Mouse (Mus musculus): ENCODE measurements around the gene 1700001F09Rik. TPM values are rescaled to one million over a fixed set of nuclear protein-coding genes. Genes with fewer than 3 reads are reported as not detected.

1700001F09Rik gene
- polyA plus RNA-seq, 1 experiment from 2014 or later: not detected

Other genes starting within 250 kb of the 1700001F09Rik start
- gene Gm8104, start 247.2 kb downstream of the 1700001F09Rik start, polyA plus RNA-seq (2015; fragmentation: Nextera tagmentation; extraction: Ambion mirVana): not detected in 2 replicates
- gene Gm7233, start 167.9 kb downstream of the 1700001F09Rik start, polyA plus RNA-seq (2015; fragmentation: Nextera tagmentation; extraction: Ambion mirVana): not detected in 2 replicates
- not detected in 2 replicates for gene Gm8122, start 112.5 kb downstream of the 1700001F09Rik start, polyA plus RNA-seq (2015; fragmentation: Nextera tagmentation; extraction: Ambion mirVana)
- not detected in 2 replicates for gene Gm8126, start 89.2 kb downstream of the 1700001F09Rik start, polyA plus RNA-seq (2015; fragmentation: Nextera tagmentation; extraction: Ambion mirVana)
- gene Gm9732, start 72.8 kb downstream of the 1700001F09Rik start, polyA plus RNA-seq (2015; fragmentation: Nextera tagmentation; extraction: Ambion mirVana): not detected in 2 replicates
- not detected in 2 replicates for gene Gm8127, start 54.0 kb downstream of the 1700001F09Rik start, polyA plus RNA-seq (2015; fragmentation: Nextera tagmentation; extraction: Ambion mirVana)
- not detected in 2 replicates for gene Gm8138, start 68.5 kb upstream of the 1700001F09Rik start, polyA plus RNA-seq (2015; fragmentation: Nextera tagmentation; extraction: Ambion mirVana)
- gene Gm5799, start 195.8 kb upstream of the 1700001F09Rik start, polyA plus RNA-seq (2015; fragmentation: Nextera tagmentation; extraction: Ambion mirVana): not detected in 2 replicates
- gene Gm17654, start 231.3 kb upstream of the 1700001F09Rik start, polyA plus RNA-seq (2015; fragmentation: Nextera tagmentation; extraction: Ambion mirVana): not detected in 2 replicates

Data from intestine, embryonic 16.5 days (tissue).